In the genomic region with DNA sequence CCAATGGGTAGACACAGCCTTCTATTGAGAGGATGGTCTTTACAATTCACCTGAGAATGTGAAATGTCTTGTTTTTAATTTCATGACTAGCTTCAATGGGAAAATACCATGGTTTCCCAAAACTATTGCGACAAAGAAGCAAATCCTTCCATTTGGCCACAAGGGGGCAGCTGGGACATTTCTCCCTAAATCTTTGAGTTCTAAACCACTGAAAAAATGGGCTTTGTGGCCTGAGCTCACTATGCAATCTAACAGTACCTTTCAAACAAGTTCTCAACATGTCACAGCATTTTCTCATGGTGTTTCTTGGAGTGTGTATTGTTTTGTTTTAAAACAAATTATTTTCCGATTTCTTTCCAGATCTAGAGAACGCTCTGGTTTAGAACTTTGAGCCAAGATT, we compare ENCODE assay signal across 9 mouse cellular contexts. TPM values are rescaled to one million over a fixed set of nuclear protein-coding genes. Genes with fewer than 3 reads are reported as not detected.
DNase-seq lines count a peak whose midpoint lies in the region; ATAC-seq and TF ChIP-seq lines count a peak whose summit lies in the region.
"Had no signal": no experiment of that assay in that cellular context is flagged by ENCODE, and none has a peak within 500 bp of the region (broad histone marks: within the 10 kb centered on the region; RNA-seq: fewer than 3 reads in every experiment).

No protein-coding gene starts in this region.

- no peak for TF ChIP-seq EP300 in heart, postnatal 0 days (IDR thresholded peaks at IDR 0.05; ENCODE audit: low read depth)

- H3K4me1 ChIP-seq in heart, postnatal 0 days (ENCODE audit: control insufficient read depth, insufficient read depth): no peaks in the 10 kb centered on the region
- H3K4me1 ChIP-seq in heart, embryonic 12.5 days (replicated peaks): peaks cover 7% of the 10 kb centered on the region
- H3K4me1 ChIP-seq in thymus, adult 2 months (replicated peaks; ENCODE audit: control insufficient read depth, insufficient read depth, low read length): no peaks in the 10 kb centered on the region

- no peaks in the 10 kb centered on the region for H3K36me3 ChIP-seq in heart, postnatal 0 days (replicated peaks; ENCODE audit: control insufficient read depth, insufficient read depth, low read length)
- H3K36me3 ChIP-seq in heart, embryonic 12.5 days: no peaks in the 10 kb centered on the region
- no peaks in the 10 kb centered on the region for H3K36me3 ChIP-seq in thymus, adult 2 months (ENCODE audit: control insufficient read depth, insufficient read depth, low read length)

- H3K27me3 ChIP-seq in heart, postnatal 0 days (ENCODE audit: control insufficient read depth, insufficient read depth, low read length): 0 out of 2 replicates have a peak, but pooled peaks cover 2% of the 10 kb centered on the region
- H3K27me3 ChIP-seq in heart, embryonic 12.5 days (replicated peaks): no peaks in the 10 kb centered on the region
- no peaks in the 10 kb centered on the region for H3K27me3 ChIP-seq in thymus, adult 2 months (ENCODE audit: control insufficient read depth, insufficient read depth, low read length)

- no peak for ATAC-seq in heart, postnatal 0 days (ENCODE audit: insufficient read depth, low read depth)
- ATAC-seq in heart, embryonic 12.5 days (ENCODE audit: insufficient number of reproducible peaks, low FRiP score): no peak

- H3K4me2 ChIP-seq in heart, postnatal 0 days (ENCODE audit: low read depth, low read length): no peak overlapping the region
- no peak overlapping the region for H3K4me2 ChIP-seq in heart, embryonic 12.5 days

- TF ChIP-seq CTCF in heart, postnatal 0 days (IDR thresholded peaks at IDR 0.05; ENCODE audit: low read depth): peak; percentile 55
- no peak for TF ChIP-seq CTCF in thymus, adult 2 months (IDR thresholded peaks at IDR 0.05; ENCODE audit: borderline replicate concordance, control insufficient read depth, extremely low read depth, insufficient read depth, low read length, poor library complexity)

- no peak for TF ChIP-seq POLR2A in thymus, adult 2 months (IDR thresholded peaks at IDR 0.05; ENCODE audit: control insufficient read depth, extremely low read depth, insufficient read depth, low read length, poor library complexity)

- H3K4me3 ChIP-seq in heart, postnatal 0 days (ENCODE audit: low read depth, low read length): no peak overlapping the region
- H3K4me3 ChIP-seq in heart, embryonic 12.5 days: no peak overlapping the region
- no peak overlapping the region for H3K4me3 ChIP-seq in thymus, adult 2 months (ENCODE audit: control insufficient read depth, insufficient read depth, low read length)

- H3K27ac ChIP-seq in heart, postnatal 0 days (ENCODE audit: low read depth): no peak overlapping the region
- H3K27ac ChIP-seq in heart, embryonic 12.5 days (ENCODE audit: poor library complexity, severe bottlenecking): no peak overlapping the region
- H3K27ac ChIP-seq in thymus, adult 2 months (ENCODE audit: control insufficient read depth, insufficient read depth, low read length): no peak overlapping the region

- no peaks in the 10 kb centered on the region for H3K9me3 ChIP-seq in heart, postnatal 0 days (replicated peaks; ENCODE audit: control insufficient read depth, low read length)
- no peaks in the 10 kb centered on the region for H3K9me3 ChIP-seq in heart, embryonic 12.5 days (replicated peaks)

- H3K9ac ChIP-seq in heart, postnatal 0 days (replicated peaks; ENCODE audit: low read depth, low read length): no peak overlapping the region
- H3K9ac ChIP-seq in heart, embryonic 12.5 days: no peak overlapping the region

- 63% methylated on average over 3 of the region's 3 CpGs for whole genome bisulfite sequencing in heart, postnatal 0 days
- WGBS in heart, embryonic 12.5 days: 55% methylated on average over 3 of the region's 3 CpGs
- WGBS in thymus, adult 2 months: 72% methylated on average over 3 of the region's 3 CpGs

- peak; percentile 28 for DNase-seq in heart, postnatal 0 days (ENCODE audit: low spot score)
- peak; percentile 7 for DNase-seq in thymus, postnatal 0 days (ENCODE audit: low spot score)
- DNase-seq in thymus, postnatal 14 days: no peak
- DNase-seq in embryo, embryonic 11 days: peak; percentile 75
- DNase-seq in left cerebral cortex, postnatal 4 days: peak; percentile 11
- no peak for DNase-seq in thymus, adult 2 months
- no peak for DNase-seq in spleen, postnatal 14 days (ENCODE audit: low spot score in 2 of 2)

- intact Hi-C loops in left cerebral cortex, postnatal 4 days (cut with DNase I): loop anchor here (10.0 kb wide), 1 partner anchor 236 kb away; no protein-coding TSS in a partner anchor

RNA-seq across cellular contexts. Expression of a gene that starts 44.3 kb away (rescaled TPM):
- 10.8 and 33.9 TPM in 2 replicates for total RNA-seq in heart, postnatal 0 days (2014; rRNA removed; ENCODE audit: low replicate concordance)
- polyA plus RNA-seq in heart, postnatal 0 days (2015; fragmentation: Nextera tagmentation; extraction: Ambion mirVana): 13.5 and 17.6 TPM in 2 replicates
- 12.8 and 14.4 TPM in 2 replicates for polyA plus RNA-seq in heart, embryonic 12.5 days (2016; fragmentation: Nextera tagmentation; extraction: Ambion mirVana)
- polyA plus RNA-seq in thymus, postnatal 0 days (2015; fragmentation: Nextera tagmentation; extraction: Ambion mirVana): 4.4 and 5.8 TPM in 2 replicates
- 1 to 10 TPM; 3.0 to 3.3 TPM for total RNA-seq in left cerebral cortex, postnatal 4 days (2021)
- polyA plus RNA-seq in thymus, adult 2 months (2012; rRNA removed): 5.8 and 11.1 TPM in 2 replicates
- total RNA-seq: neutrophil, adult 5-6 weeks had no signal

Comparison
In these comparisons a context has a peak if more than half of its experiments do, and no peak if none do; other contexts are left out.
1. DNase-seq: peak in heart, postnatal 0 days (single experiment), thymus, postnatal 0 days (single experiment), embryo, embryonic 11 days (single experiment) and left cerebral cortex, postnatal 4 days (single experiment); none in thymus, postnatal 14 days (single experiment), thymus, adult 2 months (single experiment) and spleen, postnatal 14 days (0 of 2).